Mouse (Mus musculus): ENCODE results near the gene Rasgef1b.

DNA sequence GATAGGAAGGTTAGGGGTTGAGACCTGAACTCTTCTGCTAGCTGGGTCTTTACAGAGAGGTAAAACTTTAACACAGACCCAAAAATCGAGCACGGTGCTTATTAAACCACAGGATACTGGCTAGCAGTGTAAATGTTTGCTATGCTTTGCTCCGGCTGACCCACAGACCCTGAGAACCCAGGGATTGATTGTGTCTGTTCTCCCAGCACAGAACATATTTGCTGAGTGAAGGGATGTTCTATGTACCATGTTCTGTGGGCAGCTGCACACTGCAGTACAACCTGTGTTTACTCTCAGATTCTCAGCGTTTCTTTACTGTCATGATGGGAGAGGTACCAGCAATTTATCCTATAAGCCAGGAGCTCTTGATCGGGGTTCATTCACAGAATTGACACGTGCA, 306.8 kb downstream of the Rasgef1b start:
- no peak for TF ChIP-seq POLR2A (IDR thresholded peaks at IDR 0.05; ENCODE audit: extremely low read depth, insufficient read depth, low read length)
- no peak for TF ChIP-seq CTCF (IDR thresholded peaks at IDR 0.05; ENCODE audit: extremely low read depth, insufficient read depth, low read length)

Data from cortical plate, adult 2 months (tissue).